Mouse (Mus musculus): ENCODE results near the gene Boc.

DNA sequence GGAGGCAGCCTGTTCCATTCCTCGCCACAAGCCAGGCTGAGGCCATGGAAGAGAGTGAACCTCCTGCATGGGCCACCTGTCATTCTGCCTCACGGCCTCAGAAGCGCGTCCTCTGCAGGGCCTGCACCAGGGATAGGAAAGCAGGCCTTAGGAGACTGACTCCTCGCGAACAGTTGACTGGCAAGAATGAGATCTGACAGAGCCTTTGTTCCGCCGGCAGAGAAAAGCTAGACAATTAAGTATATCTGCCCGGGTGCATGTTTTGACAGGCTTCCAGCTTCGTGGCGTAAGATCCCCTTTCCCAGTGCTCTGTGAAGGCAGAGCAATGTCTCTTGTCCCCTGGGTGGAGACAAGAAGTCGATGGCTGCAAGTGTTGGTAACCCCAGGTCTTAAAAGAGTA lies 32.0 kb downstream of the Boc start:
- TF ChIP-seq CHD2 (IDR thresholded peaks at IDR 0.05; ENCODE audit: low read depth, low read length) (no peak), HCFC1 (IDR thresholded peaks at IDR 0.05; ENCODE audit: borderline replicate concordance, insufficient read depth, low read length) (no peak)
